Mouse (Mus musculus): ENCODE results near the gene Sun3. TPM values are rescaled to one million over a fixed set of nuclear protein-coding genes. Genes with fewer than 3 reads are reported as not detected.

Sun3 gene
- total RNA-seq, 2 experiments from 2014 or later = not detected

GRCm38 (mm10) chr11:8983237-8983861 lies 65.4 kb downstream of the Sun3 start:
- DNase-seq = no peak

- DNase-seq = no peak
Observed at GRCm38 (mm10) chr11:8978154-8978553, 70.6 kb downstream of the Sun3 start.

- DNase-seq = no peak
Observed at GRCm38 (mm10) chr11:8973166-8973565, 75.6 kb downstream of the Sun3 start, which contains the start of gene Pkd1l1. TSS of gene Pkd1l1 (minus strand) at chr11:8973266.

GRCm38 (mm10) chr11:8972093-8972492 lies 76.7 kb downstream of the Sun3 start:
- DNase-seq = no peak

GRCm38 (mm10) chr11:8970509-8970908 lies 78.3 kb downstream of the Sun3 start:
- DNase-seq = no peak

GRCm38 (mm10) chr11:8968094-8968493 lies 80.7 kb downstream of the Sun3 start:
- DNase-seq = no peak

Other genes with a start within 250 kb of the Sun3 start
- not detected for gene Pkd1l1, start 75.7 kb downstream of the Sun3 start, total RNA-seq (2021)
- 1 to 10 TPM; 7.4 to 8.0 TPM for gene Hus1, start 37.8 kb downstream of the Sun3 start, total RNA-seq (2021)
- not detected for gene Gm11992, start 397 bp downstream of the Sun3 start, total RNA-seq (2021)
- gene Upp1, start 69.1 kb upstream of the Sun3 start, total RNA-seq (2021) = 1 to 10 TPM in 1 of 2 experiments, under 1 TPM in 1; 0.23 to 1.7 TPM
- gene Abca13, start 143.0 kb upstream of the Sun3 start, total RNA-seq (2021) = not detected